Mouse (Mus musculus) spleen, postnatal 0 days (tissue): ENCODE results near the gene Fuom. TPM values are rescaled to one million over a fixed set of nuclear protein-coding genes. Genes with fewer than 3 reads are reported as not detected.

Experiments used
- polyA plus RNA-seq: library from polyadenylated mRNA; unstranded; fragments of >200 nt; fragmentation: Nextera tagmentation; extraction: Ambion mirVana; gene quantifications from 2 replicates; pipeline ENCODE4 v1.2.1, GENCODE M21; 2015

The Fuom gene
- polyA plus RNA-seq = 9.7 and 10.0 TPM in 2 replicates

DNA sequence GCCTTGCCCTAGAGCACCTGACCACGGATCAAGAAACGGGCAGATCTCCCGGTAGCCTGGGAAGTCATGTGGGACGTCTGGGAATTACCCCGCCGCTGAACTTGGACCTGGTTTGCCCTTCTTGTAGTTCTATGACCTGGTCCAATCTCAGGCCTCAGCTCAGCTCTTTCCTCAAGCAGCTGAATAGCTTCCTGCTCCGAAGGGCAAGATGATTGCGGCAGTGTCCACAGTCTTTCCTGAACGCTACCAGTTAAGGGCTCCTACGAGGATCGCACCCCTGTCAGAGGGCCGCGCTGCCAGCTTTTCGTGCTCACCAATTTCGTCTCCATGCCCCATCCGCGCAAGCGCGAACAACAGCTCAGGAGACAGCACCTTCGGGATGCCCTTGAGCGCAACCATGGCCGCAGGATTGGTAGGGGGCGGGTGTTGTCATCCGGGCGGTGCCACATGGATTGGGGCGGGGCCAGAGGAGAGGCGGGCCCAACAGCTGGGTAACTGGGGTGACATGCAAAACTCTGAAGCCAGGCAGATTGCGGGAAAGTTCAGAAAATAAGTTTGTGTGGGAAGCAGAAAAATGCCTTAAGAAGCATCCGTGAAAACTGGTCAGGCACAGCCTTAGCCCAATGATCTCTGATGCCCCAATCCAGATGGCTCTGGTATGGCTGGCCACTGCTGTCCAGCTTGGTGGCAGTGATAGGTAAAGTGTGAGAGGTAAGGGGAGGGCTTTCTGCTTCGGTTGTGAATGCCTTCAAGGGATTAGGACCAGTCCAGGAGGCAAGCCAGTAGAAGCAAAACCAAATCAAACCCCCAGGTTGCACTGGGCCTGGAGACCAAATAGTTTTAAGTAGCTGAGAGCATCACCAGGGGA lies at the start of gene Fuom:
Gene Fuom (minus strand): TSS at position 449 of the 868 bp plus-strand sequence.

DNA sequence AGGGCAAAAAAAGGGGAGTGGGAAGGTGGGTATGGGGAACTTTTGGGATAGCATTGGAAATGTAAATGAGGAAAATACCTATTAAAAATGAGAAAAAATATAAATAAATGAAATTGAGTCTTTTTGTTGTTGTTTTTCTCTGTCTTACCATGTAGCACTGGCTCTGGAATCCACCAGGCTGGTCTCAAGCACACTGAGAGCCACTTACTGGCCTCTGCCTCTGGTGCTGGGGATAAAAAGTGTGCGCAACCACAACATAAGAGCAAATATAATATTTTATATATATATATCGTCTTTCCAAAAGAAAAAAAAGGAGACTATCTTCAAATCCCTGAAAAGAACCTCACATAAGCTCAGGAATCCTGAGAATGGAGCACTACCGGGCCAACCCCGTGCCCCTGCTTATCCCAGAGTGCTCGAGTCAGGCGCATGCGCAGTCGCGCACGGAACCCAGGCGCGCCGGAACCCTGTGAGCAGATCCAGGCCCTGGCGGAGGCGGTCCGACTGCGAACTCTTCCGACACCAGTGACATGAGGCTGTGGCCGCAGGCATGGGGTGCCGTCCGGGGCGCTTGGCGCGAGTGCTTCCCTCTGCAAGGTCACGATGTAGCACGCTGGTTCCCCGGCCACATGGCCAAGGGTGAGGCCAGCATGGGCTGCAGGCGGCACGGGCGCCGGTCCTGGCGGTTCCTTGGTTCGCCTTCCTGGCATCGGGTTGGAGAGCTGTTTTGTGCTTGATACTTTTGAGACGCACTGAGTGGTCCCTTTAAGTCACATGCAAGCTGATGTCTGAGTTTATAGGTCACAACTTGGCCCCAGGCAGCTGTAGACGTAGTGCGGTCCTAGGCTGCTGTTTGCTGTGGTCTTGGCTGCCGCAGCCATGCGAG lies 35.1 kb upstream of the Fuom start, which contains the start of gene Mtg1:
Gene Mtg1 (plus strand): TSS at position 430 of the 886 bp plus-strand sequence.

GRCm38 (mm10) chr7:140116329-140117054 lies 14.3 kb upstream of the Fuom start, which contains the start of gene Echs1:
Gene Echs1, minus strand, starts transcription at chr7:140116476.

DNA sequence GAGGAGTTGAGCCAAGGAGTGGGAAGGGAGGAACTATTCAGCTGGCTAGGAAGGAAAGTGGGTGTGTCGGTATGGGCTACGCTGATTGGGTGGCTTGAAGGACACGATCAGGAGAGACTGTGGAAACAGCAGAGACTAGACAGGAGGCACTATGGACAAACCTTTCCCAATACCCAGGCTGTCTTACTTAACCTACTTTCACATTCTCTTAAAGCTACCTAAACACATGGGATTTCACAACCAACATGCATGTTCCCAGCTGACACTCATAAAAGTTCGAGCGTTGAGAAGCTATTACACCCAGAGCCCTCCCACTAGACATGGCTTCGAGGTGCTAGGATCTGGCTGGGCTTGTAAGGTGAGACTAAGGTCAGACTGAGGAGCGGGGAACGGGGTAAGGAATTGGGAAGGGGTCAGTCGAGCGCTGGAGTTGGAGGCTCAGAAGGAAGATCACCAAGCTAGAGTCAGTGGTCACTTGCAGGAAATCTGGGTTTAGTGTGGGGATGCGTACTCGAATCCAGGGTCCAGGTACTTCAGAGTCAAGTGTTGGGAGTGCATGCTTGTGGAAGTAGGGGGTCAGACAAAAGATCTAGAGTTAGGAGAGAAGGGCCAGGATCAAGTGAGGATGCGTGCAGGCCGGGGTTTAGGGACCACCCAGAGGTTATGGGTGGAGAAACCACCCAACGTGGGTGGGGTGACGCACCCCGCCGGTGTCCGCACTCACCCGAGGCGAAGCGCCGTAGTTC lies 13.5 kb upstream of the Fuom start, which contains the start of gene Paox:
Gene Paox (plus strand): TSS at position 217 of the 746 bp plus-strand sequence.

DNA sequence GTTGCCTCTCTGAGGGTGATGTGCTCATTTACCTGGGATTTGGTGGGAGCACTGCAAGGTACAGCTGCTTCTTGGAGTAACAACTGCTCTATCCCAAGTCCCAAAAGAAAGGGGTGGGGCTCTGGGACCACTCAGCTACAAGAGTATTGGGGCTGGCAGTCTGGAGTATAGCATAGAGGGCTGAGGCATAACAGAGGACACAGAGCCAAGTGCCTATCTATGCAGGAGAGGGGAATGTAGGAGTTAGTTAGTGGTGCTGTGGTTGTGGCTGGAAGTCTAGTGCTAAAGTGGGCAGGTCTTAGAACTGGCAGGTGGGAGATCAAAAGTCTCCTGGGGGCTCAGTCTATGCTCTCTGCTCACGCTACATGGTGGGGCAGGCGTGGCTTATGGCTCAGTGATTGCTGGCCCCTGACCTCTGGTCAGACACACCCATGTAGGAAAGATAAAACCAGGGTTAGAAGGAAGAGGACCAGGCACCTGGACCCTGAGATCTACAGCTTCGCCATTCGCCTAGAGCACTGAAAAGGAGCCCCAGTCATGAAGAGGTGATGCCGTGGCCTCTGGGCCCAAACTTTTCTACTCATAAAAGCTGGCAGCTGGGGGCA lies 9.2 kb downstream of the Fuom start, which contains the start of gene Prap1:
Gene Prap1 (plus strand): TSS at position 472 of the 605 bp plus-strand sequence.

GRCm38 (mm10) chr7:140082242-140082678 lies 20.0 kb downstream of the Fuom start, which contains the start of gene Caly:
Gene Caly, minus strand, starts transcription at chr7:140082548.

DNA sequence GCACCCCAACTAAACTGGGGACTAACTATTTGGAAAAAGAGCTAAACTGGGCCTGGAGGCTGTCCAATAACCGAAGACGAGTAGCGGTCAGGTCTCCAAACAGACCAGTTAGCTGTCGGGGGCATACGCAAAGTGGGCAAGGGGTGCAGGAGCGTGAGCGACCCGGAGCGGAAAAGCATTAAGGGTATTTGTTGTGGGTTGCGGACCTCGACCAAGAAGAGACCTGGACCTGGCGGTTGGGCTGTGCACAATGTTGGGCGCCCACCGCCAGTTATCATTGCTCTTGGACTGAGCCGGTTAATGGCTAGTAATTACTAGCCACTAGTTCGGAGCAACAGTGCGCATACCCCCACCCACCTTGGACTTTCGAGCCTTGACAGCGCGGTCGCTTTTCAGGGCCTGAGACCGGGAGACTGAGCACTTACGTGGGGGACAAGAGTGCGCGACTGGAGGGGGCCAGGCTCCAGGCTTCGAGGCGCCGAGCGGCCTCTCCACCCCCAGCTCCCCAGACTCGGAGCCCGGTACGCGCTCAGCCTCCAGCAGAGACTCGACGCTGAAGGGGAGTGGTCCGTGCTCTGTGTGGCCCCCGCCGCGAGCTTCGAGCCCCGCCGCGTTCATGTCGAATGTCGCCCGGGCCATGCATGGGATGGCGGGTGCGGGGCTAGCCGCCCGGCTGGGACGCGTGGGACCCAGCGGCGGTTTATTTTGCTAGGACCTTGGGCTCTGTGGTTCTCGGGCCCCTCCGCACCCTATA lies 53.7 kb downstream of the Fuom start, which contains the start of gene Msx3:
Gene Msx3 (minus strand): TSS at position 729 of the 754 bp plus-strand sequence.

Other genes starting within 250 kb of the Fuom start
- not detected in 2 replicates for gene Kndc1, start 207.7 kb downstream of the Fuom start, polyA plus RNA-seq
- gene Utf1, start 158.7 kb downstream of the Fuom start, polyA plus RNA-seq = not detected in 2 replicates
- 0.57 and 0.61 TPM in 2 replicates for gene 6430531B16Rik, start 123.7 kb downstream of the Fuom start, polyA plus RNA-seq
- gene Adam8, start 109.9 kb downstream of the Fuom start, polyA plus RNA-seq = 8.6 and 11.5 TPM in 2 replicates
- gene Zfp511, start 66.0 kb downstream of the Fuom start, polyA plus RNA-seq = 21.9 and 22.6 TPM in 2 replicates
- 28.0 TPM in 2 replicates for gene Tubgcp2, start 65.8 kb downstream of the Fuom start, polyA plus RNA-seq
- not detected in 2 replicates for gene Msx3, start 53.4 kb downstream of the Fuom start, polyA plus RNA-seq
- gene Caly, start 19.9 kb downstream of the Fuom start, polyA plus RNA-seq = 0.23 and 0.30 TPM in 2 replicates
- gene Prap1, start 9.0 kb downstream of the Fuom start, polyA plus RNA-seq = not detected in 2 replicates
- gene Paox, start 13.4 kb upstream of the Fuom start, polyA plus RNA-seq = 14.4 and 15.9 TPM in 2 replicates
- 45.9 and 53.3 TPM in 2 replicates for gene Echs1, start 14.0 kb upstream of the Fuom start, polyA plus RNA-seq
- gene Mtg1, start 35.1 kb upstream of the Fuom start, polyA plus RNA-seq = 16.9 and 18.4 TPM in 2 replicates
- 0.04 TPM in 1 of 2 replicates, not detected in the other for gene Sprn, start 52.4 kb upstream of the Fuom start, polyA plus RNA-seq
- gene Olfr522, start 62.3 kb upstream of the Fuom start, polyA plus RNA-seq = not detected in 2 replicates
- not detected in 2 replicates for gene Olfr523, start 70.8 kb upstream of the Fuom start, polyA plus RNA-seq
- not detected in 2 replicates for gene Olfr524, start 103.5 kb upstream of the Fuom start, polyA plus RNA-seq
- 0.65 and 1.1 TPM in 2 replicates for gene Cd163l1, start 115.8 kb upstream of the Fuom start, polyA plus RNA-seq
- gene 5830411N06Rik, start 144.8 kb upstream of the Fuom start, polyA plus RNA-seq = 0.04 and 0.07 TPM in 2 replicates
- gene Olfr525, start 218.4 kb upstream of the Fuom start, polyA plus RNA-seq = not detected in 2 replicates
- not detected in 2 replicates for gene Olfr527, start 231.6 kb upstream of the Fuom start, polyA plus RNA-seq